Mouse (Mus musculus) embryonic facial prominence, embryonic 14.5 days (tissue): ENCODE data around the gene Gm7903. TPM values are rescaled to one million over a fixed set of nuclear protein-coding genes. Genes with fewer than 3 reads are reported as not detected.

ENCODE experiments used
- polyA plus RNA-seq: library from polyadenylated mRNA; unstranded; fragments of >200 nt; fragmentation: Nextera tagmentation; extraction: Ambion mirVana; gene quantifications from 2 replicates; pipeline ENCODE4 v1.2.1, GENCODE M21; 2014

The Gm7903 gene
- polyA plus RNA-seq, 1 experiment from 2014 or later: not detected

Other genes starting within 250 kb of the Gm7903 start
- gene Tceal6, start 223.1 kb upstream of the Gm7903 start, polyA plus RNA-seq: 4.6 and 4.9 TPM in 2 replicates
- gene Pramel3, start 131.5 kb upstream of the Gm7903 start, polyA plus RNA-seq: not detected in 2 replicates
- 0.10 TPM in 1 of 2 replicates, not detected in the other for gene Gm5128, start 60.6 kb upstream of the Gm7903 start, polyA plus RNA-seq
- gene AV320801, start 60.8 kb downstream of the Gm7903 start, polyA plus RNA-seq: 0.19 TPM in 1 of 2 replicates, not detected in the other
- 0.24 and 0.35 TPM in 2 replicates for gene Nxf7, start 164.9 kb downstream of the Gm7903 start, polyA plus RNA-seq
- 0.62 and 0.70 TPM in 2 replicates for gene Prame, start 193.9 kb downstream of the Gm7903 start, polyA plus RNA-seq